Mouse (Mus musculus): ENCODE measurements at regions not wholly inside any gene's neighbourhood (a gene's known extent, or its start where the extent isn't known, plus 50 kb on each side); places are given as distances from the start of the nearest gene placed in this dataset.

DNA sequence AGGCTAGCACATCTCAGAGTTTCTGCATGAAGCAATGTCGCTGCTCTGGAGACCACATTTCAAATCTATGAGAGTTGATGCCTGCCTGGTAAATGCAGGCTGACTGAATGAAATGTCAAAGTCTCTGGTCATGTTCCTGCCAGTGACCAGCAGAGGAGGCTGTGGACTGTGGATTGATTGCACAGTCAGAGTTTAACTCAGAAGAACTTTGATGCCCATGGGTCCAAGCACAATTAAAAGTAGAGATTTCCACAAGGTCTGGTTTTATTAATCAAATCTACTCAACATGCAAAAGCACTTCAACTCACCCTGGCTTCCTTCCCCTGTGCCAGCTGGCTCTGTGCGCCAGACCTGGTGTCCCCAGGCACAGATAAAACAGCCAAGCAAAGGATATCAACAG is 81.3 kb downstream of the Hsd17b3 start:
- H3K9me3 ChIP-seq (ENCODE audit: control insufficient read depth, low read length): no peaks in the 10 kb centered on the region
- no peaks in the 10 kb centered on the region for H3K36me3 ChIP-seq (ENCODE audit: control insufficient read depth, insufficient read depth, low read length)
- H3K27me3 ChIP-seq (replicated peaks; ENCODE audit: control insufficient read depth, insufficient read depth, low read length): no peaks in the 10 kb centered on the region
- H3K4me3 ChIP-seq (ENCODE audit: low read length): no peak overlapping the region
- peak; percentile 27; the same call in 1 of the 2 replicates for ATAC-seq
- H3K9ac ChIP-seq (ENCODE audit: low read depth, low read length): no peak overlapping the region
- peaks cover 5% of the 10 kb centered on the region; the same call in 1 of the 2 replicates for H3K4me1 ChIP-seq (ENCODE audit: control insufficient read depth, insufficient read depth, low read depth, low read length)
- H3K4me2 ChIP-seq (ENCODE audit: low read length): no peak overlapping the region
- H3K27ac ChIP-seq (ENCODE audit: low read depth, low read length): no peak overlapping the region
- 69% methylated on average over 2 of the region's 2 CpGs for WGBS

DNA sequence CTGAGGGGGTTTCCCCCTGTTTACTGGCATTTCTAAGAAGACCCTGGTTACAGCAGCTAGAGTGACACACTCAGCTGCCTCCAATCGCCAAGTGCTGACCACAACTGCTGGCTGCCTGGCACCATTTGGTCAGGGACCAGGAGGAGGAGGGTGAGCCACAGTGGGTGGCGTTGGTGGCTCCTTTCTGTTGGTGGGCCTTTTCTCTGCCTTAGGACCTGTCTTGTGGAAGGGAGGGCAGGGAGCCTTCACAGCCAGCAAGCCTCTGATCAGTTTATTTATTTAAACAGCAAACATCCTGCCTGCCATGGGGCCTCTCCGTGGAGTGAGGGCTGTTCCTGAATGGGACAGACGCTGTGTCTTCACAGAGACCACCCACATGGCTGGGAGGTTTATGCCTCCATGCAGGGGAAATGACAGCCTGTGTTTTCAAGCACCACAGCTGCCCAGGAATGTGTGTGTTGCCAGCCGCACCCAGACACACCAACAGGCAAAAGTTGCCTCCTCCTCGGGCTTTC is 86.0 kb downstream of the Hsd17b3 start:
- Histone ChIP-seq H3K4me3 (ENCODE audit: low read length) (no peak overlapping the region), H3K9ac (ENCODE audit: low read depth, low read length) (no peak overlapping the region), H3K4me1 (ENCODE audit: control insufficient read depth, insufficient read depth, low read depth, low read length) (peaks cover 5% of the 10 kb centered on the region; the same call in 1 of the 2 replicates), H3K4me2 (ENCODE audit: low read length) (no peak overlapping the region), H3K27me3 (replicated peaks; ENCODE audit: control insufficient read depth, insufficient read depth, low read length) (no peaks in the 10 kb centered on the region), H3K27ac (ENCODE audit: low read depth, low read length) (no peak overlapping the region), H3K9me3 (ENCODE audit: control insufficient read depth, low read length) (no peaks in the 10 kb centered on the region), H3K36me3 (ENCODE audit: control insufficient read depth, insufficient read depth, low read length) (no peaks in the 10 kb centered on the region)
- ATAC-seq: peak; percentile 80
- WGBS: 4% methylated on average over 6 of the region's 6 CpGs

DNA sequence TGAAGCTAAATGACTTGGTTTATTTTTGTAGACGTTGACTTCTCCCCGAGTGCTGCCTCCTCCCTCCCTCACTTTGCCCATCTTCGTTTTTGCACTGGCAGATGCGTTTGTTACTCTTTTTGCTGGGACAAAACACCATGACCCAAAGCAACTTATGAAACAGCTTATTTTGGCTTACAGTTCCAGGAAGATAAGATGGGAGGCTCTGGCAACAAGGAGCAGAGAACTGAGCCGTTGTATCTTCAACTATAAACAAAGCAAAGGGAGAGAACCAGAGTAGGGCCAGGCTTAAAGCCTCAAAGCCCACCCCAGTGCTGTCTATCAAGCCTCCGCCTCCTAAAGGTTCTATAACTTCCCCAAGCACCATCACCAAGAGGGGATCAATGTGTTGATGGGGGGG is 88.7 kb downstream of the Hsd17b3 start:
- Histone ChIP-seq H3K9me3 (ENCODE audit: control insufficient read depth, low read length) (no peaks in the 10 kb centered on the region), H3K4me1 (ENCODE audit: control insufficient read depth, insufficient read depth, low read depth, low read length) (peaks cover 5% of the 10 kb centered on the region; the same call in 1 of the 2 replicates), H3K27ac (ENCODE audit: low read depth, low read length) (no peak overlapping the region), H3K4me2 (ENCODE audit: low read length) (no peak overlapping the region), H3K36me3 (ENCODE audit: control insufficient read depth, insufficient read depth, low read length) (no peaks in the 10 kb centered on the region), H3K9ac (ENCODE audit: low read depth, low read length) (no peak overlapping the region), H3K27me3 (replicated peaks; ENCODE audit: control insufficient read depth, insufficient read depth, low read length) (no peaks in the 10 kb centered on the region), H3K4me3 (ENCODE audit: low read length) (no peak overlapping the region)
- 86% methylated on average over 6 of the region's 6 CpGs for WGBS
- no peak for ATAC-seq

DNA sequence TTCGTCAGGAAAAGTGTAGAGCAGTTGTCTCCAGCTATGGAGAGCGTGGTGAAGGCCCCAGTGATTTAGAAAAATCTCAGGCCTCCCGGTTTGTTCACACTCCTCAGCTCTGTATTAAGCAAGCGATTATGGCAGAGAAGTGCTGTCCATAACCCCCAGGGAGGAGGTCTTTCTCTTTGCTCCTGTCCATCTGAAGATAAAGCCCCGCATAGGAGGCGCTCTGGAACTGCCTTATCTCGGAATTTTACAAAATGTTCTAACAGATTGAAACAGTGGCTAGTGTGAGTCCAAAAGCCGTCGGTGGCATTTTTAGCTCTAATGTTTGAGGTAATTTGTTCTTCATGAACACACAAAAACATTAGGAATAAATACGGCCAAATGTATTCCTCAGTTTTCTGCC is 90.4 kb downstream of the Hsd17b3 start:
- H3K9ac ChIP-seq (ENCODE audit: low read depth, low read length): no peak overlapping the region
- H3K36me3 ChIP-seq (ENCODE audit: control insufficient read depth, insufficient read depth, low read length): no peaks in the 10 kb centered on the region
- H3K9me3 ChIP-seq (ENCODE audit: control insufficient read depth, low read length): no peaks in the 10 kb centered on the region
- H3K27me3 ChIP-seq (replicated peaks; ENCODE audit: control insufficient read depth, insufficient read depth, low read length): no peaks in the 10 kb centered on the region
- 47% methylated on average over 10 of the region's 10 CpGs for WGBS
- peaks cover 5% of the 10 kb centered on the region; the same call in 1 of the 2 replicates for H3K4me1 ChIP-seq (ENCODE audit: control insufficient read depth, insufficient read depth, low read depth, low read length)
- ATAC-seq: no peak
- no peak overlapping the region for H3K4me2 ChIP-seq (ENCODE audit: low read length)
- H3K4me3 ChIP-seq (ENCODE audit: low read length): no peak overlapping the region
- H3K27ac ChIP-seq (ENCODE audit: low read depth, low read length): no peak overlapping the region

DNA sequence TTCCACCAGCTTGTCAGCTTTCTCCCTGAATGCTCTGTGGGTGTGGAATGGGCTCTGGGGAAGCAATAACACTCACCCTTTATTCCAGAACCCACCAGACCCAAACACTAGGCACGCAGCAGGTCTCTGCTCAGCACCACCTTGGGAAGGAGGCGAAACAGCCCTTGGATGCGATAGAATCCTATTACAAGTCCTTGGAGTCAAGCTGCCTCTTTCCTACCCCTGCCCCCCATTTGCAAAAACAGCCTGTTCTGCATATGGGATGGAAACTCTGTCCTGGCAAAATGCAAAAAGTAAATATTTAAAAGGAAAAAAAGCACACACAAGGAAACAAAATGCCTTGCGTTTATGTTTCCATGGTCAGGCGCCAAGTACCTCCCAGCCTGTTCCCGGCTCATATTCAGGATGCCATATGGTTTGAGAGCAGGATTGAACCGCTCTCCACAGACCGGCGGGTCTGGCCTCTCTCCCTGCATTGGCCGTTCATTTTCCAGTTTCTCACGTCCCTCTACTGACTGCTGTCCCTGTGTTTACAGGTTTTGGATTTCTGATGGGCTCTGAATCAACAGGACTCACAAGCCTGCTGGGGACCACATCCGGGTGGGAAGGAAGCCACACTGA is 95.1 kb downstream of the Hsd17b3 start:
- no peaks in the 10 kb centered on the region; the same call in 1 of the 2 replicates for H3K4me1 ChIP-seq (ENCODE audit: control insufficient read depth, insufficient read depth, low read depth, low read length)
- no peak; the same call in 1 of the 2 replicates for ATAC-seq
- H3K27ac ChIP-seq (ENCODE audit: low read depth, low read length): no peak overlapping the region
- H3K9ac ChIP-seq (ENCODE audit: low read depth, low read length): no peak overlapping the region
- 64% methylated on average over 12 of the region's 12 CpGs for WGBS
- H3K4me3 ChIP-seq (ENCODE audit: low read length): no peak overlapping the region
- H3K9me3 ChIP-seq (ENCODE audit: control insufficient read depth, low read length): no peaks in the 10 kb centered on the region
- H3K27me3 ChIP-seq (replicated peaks; ENCODE audit: control insufficient read depth, insufficient read depth, low read length): no peaks in the 10 kb centered on the region
- H3K4me2 ChIP-seq (ENCODE audit: low read length): no peak overlapping the region
- no peaks in the 10 kb centered on the region for H3K36me3 ChIP-seq (ENCODE audit: control insufficient read depth, insufficient read depth, low read length)

DNA sequence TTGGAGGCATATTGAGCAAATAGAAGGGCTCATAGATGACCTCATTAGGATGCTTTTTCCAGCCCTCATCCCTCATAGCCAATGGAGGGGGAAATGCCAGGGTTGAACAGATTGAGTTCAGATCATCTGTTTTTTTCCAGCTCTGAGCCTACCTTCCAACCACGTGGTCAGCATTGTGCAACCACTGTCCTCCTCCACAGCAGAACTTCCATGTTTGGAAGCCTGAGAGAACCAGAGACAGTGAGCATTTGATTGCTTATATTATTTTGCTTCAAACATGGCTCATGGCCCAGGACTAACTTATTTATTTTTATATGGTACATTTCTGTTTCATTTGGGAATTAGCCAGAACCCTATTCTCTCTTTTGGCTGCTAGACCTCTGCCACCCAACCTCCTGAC is 96.0 kb downstream of the Hsd17b3 start:
- WGBS: 81% methylated on average over 1 of the region's 1 CpGs
- ATAC-seq: no peak

DNA sequence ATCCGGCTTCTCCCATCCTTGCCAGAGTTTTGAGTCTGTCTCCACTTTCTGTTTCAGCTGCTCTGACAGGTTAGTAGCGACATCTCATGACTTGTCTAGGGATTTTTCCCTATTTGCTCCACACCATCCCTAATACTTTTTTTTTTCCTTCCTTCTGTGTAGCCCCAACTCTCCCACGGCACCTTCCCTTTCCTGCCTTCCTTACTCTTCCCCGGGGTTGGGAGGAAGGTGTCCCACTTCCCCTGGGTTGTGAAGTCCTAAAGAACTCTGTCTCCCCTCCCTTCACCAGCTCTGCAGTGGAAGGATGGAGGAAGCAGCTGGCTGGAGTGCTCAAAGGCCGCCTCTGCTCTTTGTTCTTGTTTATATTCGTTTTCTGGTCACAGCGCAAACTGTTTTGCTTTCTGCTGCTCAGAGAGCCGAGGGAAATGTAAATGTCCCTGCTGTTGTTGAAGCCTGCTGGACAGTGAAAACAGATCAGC is 98.5 kb downstream of the Hsd17b3 start:
- WGBS: 12% methylated on average over 8 of the region's 8 CpGs
- H3K4me2 ChIP-seq (ENCODE audit: low read length): peak overlapping the region; percentile 36

More for the DNA sequence above, 96.0 kb downstream of the Hsd17b3 start:
- Histone ChIP-seq H3K4me2 (ENCODE audit: low read length) (no peak overlapping the region), H3K27ac (ENCODE audit: low read depth, low read length) (no peak overlapping the region), H3K9ac (ENCODE audit: low read depth, low read length) (no peak overlapping the region), H3K27me3 (replicated peaks; ENCODE audit: control insufficient read depth, insufficient read depth, low read length) (0 out of 2 replicates have a peak, but pooled peaks cover under 1% of the 10 kb centered on the region), H3K36me3 (ENCODE audit: control insufficient read depth, insufficient read depth, low read length) (no peaks in the 10 kb centered on the region), H3K4me1 (ENCODE audit: control insufficient read depth, insufficient read depth, low read depth, low read length) (no peaks in the 10 kb centered on the region; the same call in 1 of the 2 replicates), H3K9me3 (ENCODE audit: control insufficient read depth, low read length) (no peaks in the 10 kb centered on the region), H3K4me3 (ENCODE audit: low read length) (no peak overlapping the region)

DNA sequence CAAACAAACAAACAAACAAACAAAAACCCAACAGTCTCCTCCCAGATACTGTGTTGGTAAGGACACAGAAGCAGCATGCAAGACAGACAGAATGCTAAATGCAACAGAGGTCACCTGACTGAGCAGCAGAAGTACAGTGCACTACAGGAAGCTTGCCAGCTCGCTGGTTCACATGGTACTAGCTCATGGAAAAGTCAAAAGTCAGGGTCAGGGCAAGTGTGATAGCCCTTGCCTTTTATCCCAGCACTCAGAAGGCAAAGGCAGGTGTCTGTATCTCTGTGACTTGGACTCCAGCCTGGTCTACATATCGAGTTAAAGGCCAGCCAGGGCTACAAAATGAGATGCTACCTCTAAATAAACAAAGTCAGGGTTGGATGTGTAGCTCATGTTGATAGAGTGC is 99.3 kb downstream of the Hsd17b3 start:
- Histone ChIP-seq H3K36me3 (ENCODE audit: control insufficient read depth, insufficient read depth, low read length) (no peaks in the 10 kb centered on the region), H3K4me3 (ENCODE audit: low read length) (no peak overlapping the region), H3K27ac (ENCODE audit: low read depth, low read length) (no peak overlapping the region), H3K4me1 (ENCODE audit: control insufficient read depth, insufficient read depth, low read depth, low read length) (no peaks in the 10 kb centered on the region; the same call in none of the 2 replicates), H3K4me2 (ENCODE audit: low read length) (no peak overlapping the region), H3K9me3 (ENCODE audit: control insufficient read depth, low read length) (no peaks in the 10 kb centered on the region), H3K27me3 (replicated peaks; ENCODE audit: control insufficient read depth, insufficient read depth, low read length) (0 out of 2 replicates have a peak, but pooled peaks cover 2% of the 10 kb centered on the region), H3K9ac (ENCODE audit: low read depth, low read length) (no peak overlapping the region)
- no peak for ATAC-seq
- 71% methylated on average over 2 of the region's 2 CpGs for WGBS

More for the DNA sequence above, 98.5 kb downstream of the Hsd17b3 start:
- no peak overlapping the region for H3K4me3 ChIP-seq (ENCODE audit: low read length)
- peak overlapping the region; percentile 60; the same call in 1 of the 2 replicates for H3K27ac ChIP-seq (ENCODE audit: low read depth, low read length)
- H3K9ac ChIP-seq (ENCODE audit: low read depth, low read length): peak overlapping the region; percentile 8; the same call in 1 of the 2 replicates
- H3K9me3 ChIP-seq (ENCODE audit: control insufficient read depth, low read length): no peaks in the 10 kb centered on the region
- peak; percentile 77 for ATAC-seq
- 0 out of 2 replicates have a peak, but pooled peaks cover 2% of the 10 kb centered on the region for H3K27me3 ChIP-seq (replicated peaks; ENCODE audit: control insufficient read depth, insufficient read depth, low read length)
- no peaks in the 10 kb centered on the region for H3K36me3 ChIP-seq (ENCODE audit: control insufficient read depth, insufficient read depth, low read length)
- no peaks in the 10 kb centered on the region; the same call in none of the 2 replicates for H3K4me1 ChIP-seq (ENCODE audit: control insufficient read depth, insufficient read depth, low read depth, low read length)

DNA sequence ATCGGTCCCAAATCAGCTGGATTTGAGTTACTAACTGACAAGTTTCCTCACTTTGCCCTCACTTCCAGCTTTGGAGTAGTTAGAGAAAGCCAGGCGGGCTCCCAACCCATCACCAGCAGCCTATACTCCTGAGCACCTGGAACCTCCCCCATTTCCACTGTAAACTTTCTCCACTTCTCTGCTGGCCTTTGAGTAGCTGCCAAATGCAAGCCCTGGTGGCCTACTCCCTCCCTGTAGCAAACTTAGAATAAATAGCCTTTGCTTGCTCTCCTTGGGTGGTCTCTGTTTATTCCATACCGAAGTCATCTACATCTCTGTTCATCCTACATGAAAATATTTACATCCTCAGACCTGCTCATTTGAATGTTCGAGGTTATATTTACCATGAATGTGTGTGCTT is 100.8 kb downstream of the Hsd17b3 start:
- WGBS: 77% methylated on average over 4 of the region's 4 CpGs
- H3K4me1 ChIP-seq (ENCODE audit: control insufficient read depth, insufficient read depth, low read depth, low read length): no peaks in the 10 kb centered on the region; the same call in none of the 2 replicates
- no peaks in the 10 kb centered on the region for H3K36me3 ChIP-seq (ENCODE audit: control insufficient read depth, insufficient read depth, low read length)
- no peaks in the 10 kb centered on the region for H3K9me3 ChIP-seq (ENCODE audit: control insufficient read depth, low read length)
- no peak for ATAC-seq
- no peak overlapping the region for H3K9ac ChIP-seq (ENCODE audit: low read depth, low read length)
- 0 out of 2 replicates have a peak, but pooled peaks cover 2% of the 10 kb centered on the region for H3K27me3 ChIP-seq (replicated peaks; ENCODE audit: control insufficient read depth, insufficient read depth, low read length)
- no peak overlapping the region for H3K27ac ChIP-seq (ENCODE audit: low read depth, low read length)
- no peak overlapping the region for H3K4me3 ChIP-seq (ENCODE audit: low read length)
- no peak overlapping the region for H3K4me2 ChIP-seq (ENCODE audit: low read length)

Data from hindbrain, embryonic 16.5 days (tissue).